Mouse (Mus musculus) heart, embryonic 12.5 days (tissue): ENCODE data around the gene Gli2. TPM values are rescaled to one million over a fixed set of nuclear protein-coding genes. Genes with fewer than 3 reads are reported as not detected.

Experiments used
- ATAC-seq: fragments of 200-750 bp; cut with Nextera tagmentation; 2 replicates; pipeline ENCODE4 v1.8.0; 2017; ENCODE audit warnings: moderate TSS enrichment, moderate library complexity; ENCODE audit not compliant: insufficient number of reproducible peaks, low FRiP score
- H3K27ac ChIP-seq: fragments of 300-500 bp; sonication (generic); 2 replicates; pipeline ENCODE4 v1.5.1; 2016; ENCODE audit warnings: mild to moderate bottlenecking, moderate library complexity; ENCODE audit not compliant: poor library complexity, severe bottlenecking
- H3K27me3 ChIP-seq: fragments of 300-500 bp; sonication (generic); replicated peaks from 2 replicates; pipeline ENCODE4 v1.6.1; 2016; ENCODE audit warnings: mild to moderate bottlenecking, moderate library complexity
- H3K36me3 ChIP-seq: fragments of 300-500 bp; sonication (generic); 2 replicates; pipeline ENCODE4 v1.6.1; 2016; ENCODE audit warnings: mild to moderate bottlenecking, moderate library complexity
- H3K4me1 ChIP-seq: fragments of 300-500 bp; sonication (generic); replicated peaks from 2 replicates; pipeline ENCODE4 v1.6.1; 2016; ENCODE audit warnings: mild to moderate bottlenecking
- H3K4me2 ChIP-seq: fragments of 300-500 bp; sonication (generic); 2 replicates; pipeline ENCODE4 v1.6.1; 2016; ENCODE audit warnings: mild to moderate bottlenecking, moderate library complexity
- H3K4me3 ChIP-seq: fragments of 300-500 bp; sonication (generic); 2 replicates; pipeline ENCODE4 v1.5.1; 2016; ENCODE audit warnings: mild to moderate bottlenecking
- H3K9ac ChIP-seq: fragments of 300-500 bp; sonication (generic); 2 replicates; pipeline ENCODE4 v1.6.1; 2016; ENCODE audit warnings: mild to moderate bottlenecking, moderate library complexity
- H3K9me3 ChIP-seq: fragments of 300-500 bp; sonication (generic); replicated peaks from 2 replicates; pipeline ENCODE4 v1.6.1; 2016; ENCODE audit warnings: mild to moderate bottlenecking, moderate library complexity
- WGBS: fragments of 180-500 bp; shearing (Covaris S2); methylation state at CpG from one replicate; pipeline ENCODE4 v1.1.7; 2016; 5-methylcytosine and 5-hydroxymethylcytosine counted together
- polyA plus RNA-seq: library from polyadenylated mRNA; unstranded; fragments of >200 nt; fragmentation: Nextera tagmentation; extraction: Ambion mirVana; gene quantifications from 2 replicates; pipeline ENCODE4 v1.2.1, GENCODE M21; 2016

The Gli2 gene
- 3.3 and 4.0 TPM in 2 replicates for polyA plus RNA-seq

GRCm38 (mm10) chr1:119053402-119053841 is at the start of gene Gli2:
TSS of gene Gli2 (minus strand) at chr1:119053619.
- Histone ChIP-seq H3K9me3 (no peaks in the 10 kb centered on the region), H3K9ac (peak within 1 kb of the TSS; percentile 66), H3K4me1 (peaks cover 21% of the 10 kb centered on the region), H3K27me3 (peaks cover 21% of the 10 kb centered on the region), H3K4me3 (peak within 1 kb of the TSS; percentile 51), H3K36me3 (no peaks in the 10 kb centered on the region), H3K4me2 (peak within 1 kb of the TSS; percentile 96), H3K27ac (peak within 1 kb of the TSS; percentile 57)
- WGBS: under 1% methylated on average over 41 of the region's 42 CpGs
- ATAC-seq: peak; percentile 85

GRCm38 (mm10) chr1:119097921-119098521 is 44.6 kb upstream of the Gli2 start:
- Histone ChIP-seq H3K9ac (no peak overlapping the region), H3K9me3 (no peaks in the 10 kb centered on the region; the same call in 1 of the 2 replicates), H3K36me3 (no peaks in the 10 kb centered on the region), H3K4me2 (no peak overlapping the region), H3K4me1 (no peaks in the 10 kb centered on the region; the same call in 1 of the 2 replicates), H3K4me3 (no peak overlapping the region), H3K27ac (no peak overlapping the region), H3K27me3 (no peaks in the 10 kb centered on the region)
- no peak for ATAC-seq
- WGBS: 45% methylated on average over 13 of the region's 13 CpGs

GRCm38 (mm10) chr1:119093739-119094138 is 40.3 kb upstream of the Gli2 start:
- Histone ChIP-seq H3K27ac (no peak overlapping the region), H3K4me1 (no peaks in the 10 kb centered on the region; the same call in 1 of the 2 replicates), H3K4me2 (no peak overlapping the region), H3K9me3 (no peaks in the 10 kb centered on the region; the same call in 1 of the 2 replicates), H3K36me3 (no peaks in the 10 kb centered on the region), H3K9ac (no peak overlapping the region), H3K4me3 (no peak overlapping the region), H3K27me3 (0 out of 2 replicates have a peak, but pooled peaks cover 3% of the 10 kb centered on the region)
- 20% methylated on average over 8 of the region's 8 CpGs for WGBS
- no peak for ATAC-seq

GRCm38 (mm10) chr1:119089887-119090620 is 36.6 kb upstream of the Gli2 start:
- Histone ChIP-seq H3K4me3 (no peak overlapping the region), H3K4me2 (no peak overlapping the region), H3K36me3 (no peaks in the 10 kb centered on the region), H3K4me1 (no peaks in the 10 kb centered on the region), H3K27ac (no peak overlapping the region), H3K27me3 (0 out of 2 replicates have a peak, but pooled peaks cover 3% of the 10 kb centered on the region), H3K9me3 (peaks cover 4% of the 10 kb centered on the region; the same call in 1 of the 2 replicates), H3K9ac (no peak overlapping the region)
- WGBS: 66% methylated on average over 18 of the region's 18 CpGs
- no peak for ATAC-seq

GRCm38 (mm10) chr1:119087539-119087938 is 34.1 kb upstream of the Gli2 start:
- WGBS: 18% methylated on average over 3 of the region's 3 CpGs
- H3K36me3 ChIP-seq: no peaks in the 10 kb centered on the region
- no peak overlapping the region for H3K9ac ChIP-seq
- no peaks in the 10 kb centered on the region for H3K4me1 ChIP-seq
- ATAC-seq: peak; percentile 65; the same call in 1 of the 2 replicates
- H3K4me3 ChIP-seq: no peak overlapping the region
- no peak overlapping the region for H3K27ac ChIP-seq
- H3K27me3 ChIP-seq: 0 out of 2 replicates have a peak, but pooled peaks cover 5% of the 10 kb centered on the region
- H3K4me2 ChIP-seq: no peak overlapping the region
- 0 out of 2 replicates have a peak, but pooled peaks cover 4% of the 10 kb centered on the region for H3K9me3 ChIP-seq

GRCm38 (mm10) chr1:119085771-119086170 is 32.4 kb upstream of the Gli2 start:
- no peak for ATAC-seq
- H3K27ac ChIP-seq: no peak overlapping the region
- H3K4me1 ChIP-seq: no peaks in the 10 kb centered on the region
- H3K9ac ChIP-seq: no peak overlapping the region
- 56% methylated on average over 10 of the region's 10 CpGs for WGBS
- 0 out of 2 replicates have a peak, but pooled peaks cover 4% of the 10 kb centered on the region for H3K9me3 ChIP-seq
- H3K4me2 ChIP-seq: no peak overlapping the region
- H3K4me3 ChIP-seq: no peak overlapping the region
- 0 out of 2 replicates have a peak, but pooled peaks cover 5% of the 10 kb centered on the region for H3K27me3 ChIP-seq
- no peaks in the 10 kb centered on the region for H3K36me3 ChIP-seq

- 0 out of 2 replicates have a peak, but pooled peaks cover 5% of the 10 kb centered on the region for H3K27me3 ChIP-seq
- H3K27ac ChIP-seq: no peak overlapping the region
- no peaks in the 10 kb centered on the region for H3K36me3 ChIP-seq
- 0 out of 2 replicates have a peak, but pooled peaks cover 4% of the 10 kb centered on the region for H3K9me3 ChIP-seq
- no peak overlapping the region for H3K9ac ChIP-seq
- no peak for ATAC-seq
- H3K4me1 ChIP-seq: no peaks in the 10 kb centered on the region
- H3K4me2 ChIP-seq: peak overlapping the region; percentile 48
- WGBS: 21% methylated on average over 10 of the region's 10 CpGs
- no peak overlapping the region for H3K4me3 ChIP-seq
Measured at GRCm38 (mm10) chr1:119083468-119083921, 30.1 kb upstream of the Gli2 start.

GRCm38 (mm10) chr1:119082231-119082991 is 29.0 kb upstream of the Gli2 start:
- H3K36me3 ChIP-seq: no peaks in the 10 kb centered on the region
- no peak overlapping the region for H3K9ac ChIP-seq
- H3K4me2 ChIP-seq: no peak overlapping the region
- H3K27ac ChIP-seq: no peak overlapping the region
- 35% methylated on average over 12 of the region's 12 CpGs for WGBS
- H3K9me3 ChIP-seq: 0 out of 2 replicates have a peak, but pooled peaks cover 4% of the 10 kb centered on the region
- ATAC-seq: 0 out of 2 replicates have a peak, but pooled peaks have one; percentile 19
- no peak overlapping the region for H3K4me3 ChIP-seq
- H3K27me3 ChIP-seq: peaks cover 10% of the 10 kb centered on the region
- H3K4me1 ChIP-seq: peaks cover 5% of the 10 kb centered on the region

GRCm38 (mm10) chr1:119077933-119078332 is 24.5 kb upstream of the Gli2 start:
- Histone ChIP-seq H3K27me3 (peaks cover 23% of the 10 kb centered on the region), H3K27ac (no peak overlapping the region), H3K9me3 (no peaks in the 10 kb centered on the region), H3K36me3 (no peaks in the 10 kb centered on the region), H3K4me3 (no peak overlapping the region), H3K4me1 (peaks cover 8% of the 10 kb centered on the region), H3K4me2 (no peak overlapping the region), H3K9ac (no peak overlapping the region)
- WGBS: 82% methylated on average over 7 of the region's 7 CpGs
- ATAC-seq: no peak

GRCm38 (mm10) chr1:119076333-119076732 is 22.9 kb upstream of the Gli2 start:
- Histone ChIP-seq H3K27ac (no peak overlapping the region), H3K36me3 (no peaks in the 10 kb centered on the region), H3K27me3 (peaks cover 23% of the 10 kb centered on the region), H3K4me3 (no peak overlapping the region), H3K9me3 (no peaks in the 10 kb centered on the region), H3K4me2 (no peak overlapping the region), H3K4me1 (peaks cover 8% of the 10 kb centered on the region), H3K9ac (no peak overlapping the region)
- ATAC-seq: no peak
- 67% methylated on average over 4 of the region's 4 CpGs for WGBS
